Mouse (Mus musculus) stomach, embryonic 14.5 days (tissue): Measurements from ENCODE around the gene Mmp24. TPM values are rescaled to one million over a fixed set of nuclear protein-coding genes. Genes with fewer than 3 reads are reported as not detected.

Source experiments
- ATAC-seq: fragments of 200-750 bp; cut with Nextera tagmentation; 2 replicates; pipeline ENCODE4 v1.8.0; 2017; ENCODE audit warnings: low read depth, moderate TSS enrichment; ENCODE audit not compliant: insufficient number of reproducible peaks, insufficient read depth, low FRiP score
- H3K27ac ChIP-seq: fragments of 300-500 bp; sonication (generic); 2 replicates; pipeline ENCODE4 v1.5.1; 2014; ENCODE audit warnings: mild to moderate bottlenecking, low read length, moderate library complexity, mixed read lengths
- H3K27me3 ChIP-seq: fragments of 300-500 bp; sonication (generic); 2 replicates; pipeline ENCODE4 v1.6.1; 2014; ENCODE audit warnings: low read length, control low read depth, mixed read lengths; ENCODE audit not compliant: control insufficient read depth, insufficient read depth
- H3K36me3 ChIP-seq: fragments of 300-500 bp; sonication (generic); 2 replicates; pipeline ENCODE4 v1.6.1; 2014; ENCODE audit warnings: mild to moderate bottlenecking, control low read depth, low read length, moderate library complexity, mixed read lengths; ENCODE audit not compliant: control insufficient read depth, insufficient read depth
- H3K4me1 ChIP-seq: fragments of 300-500 bp; sonication (generic); 2 replicates; pipeline ENCODE4 v1.6.1; 2014; ENCODE audit warnings: low read length, control low read depth, mixed read lengths; ENCODE audit not compliant: control insufficient read depth, insufficient read depth
- H3K4me2 ChIP-seq: fragments of 300-500 bp; sonication (generic); replicated peaks from 2 replicates; pipeline ENCODE4 v1.6.1; 2014; ENCODE audit warnings: low read depth, low read length, control low read depth
- H3K4me3 ChIP-seq: fragments of 300-500 bp; sonication (generic); 2 replicates; pipeline ENCODE4 v1.5.1; 2014; ENCODE audit warnings: low read depth, low read length, control low read depth
- H3K9ac ChIP-seq: fragments of 300-500 bp; sonication (generic); replicated peaks from 2 replicates; pipeline ENCODE4 v1.6.1; 2014; ENCODE audit warnings: low read depth, mild to moderate bottlenecking, control low read depth, low read length, moderate library complexity, mixed read lengths
- H3K9me3 ChIP-seq: fragments of 300-500 bp; sonication (generic); 2 replicates; pipeline ENCODE4 v1.6.1; 2016; ENCODE audit warnings: low read depth, low read length, control low read depth; ENCODE audit not compliant: control insufficient read depth
- WGBS: fragments of 180-500 bp; shearing (Covaris S2); extraction: QIAGEN DNeasy Blood & Tissue Kit; methylation state at CpG from one replicate; pipeline ENCODE4 v1.1.7; 2014; 5-methylcytosine and 5-hydroxymethylcytosine counted together
- polyA plus RNA-seq: library from polyadenylated mRNA; unstranded; fragments of >200 nt; fragmentation: Nextera tagmentation; extraction: Ambion mirVana; gene quantifications from 2 replicates; pipeline ENCODE4 v1.2.1, GENCODE M21; 2014

The Mmp24 gene
- polyA plus RNA-seq, 1 experiment from 2014 or later = 0.51 TPM

DNA sequence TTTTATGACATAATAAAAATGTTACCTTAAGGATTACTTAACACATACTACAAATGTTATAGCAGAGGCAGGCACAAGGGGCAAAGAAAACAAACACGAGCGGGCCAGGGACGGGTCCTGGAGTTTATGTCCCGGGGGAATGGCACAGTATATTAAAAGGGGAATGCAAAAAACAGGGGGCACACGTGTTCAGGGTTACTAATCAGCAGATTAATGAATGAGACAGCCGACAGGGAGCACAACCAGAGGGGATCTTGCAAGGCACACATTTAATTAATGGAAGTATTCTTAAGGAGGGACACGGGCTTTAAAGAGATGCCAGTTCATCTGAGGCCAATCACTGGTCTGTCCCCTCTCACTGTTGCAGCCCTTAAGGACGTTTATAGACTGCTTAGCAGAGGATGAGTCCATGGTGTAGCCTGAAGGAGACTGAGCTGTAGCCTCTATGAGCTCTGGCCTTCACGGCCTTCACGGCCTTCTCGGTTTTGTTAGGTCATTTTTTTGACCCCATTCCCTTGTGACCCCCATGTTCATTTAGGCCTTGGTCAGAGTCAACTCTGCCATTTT, 88.2 kb downstream of the Mmp24 start:
- Histone ChIP-seq H3K4me1 (peaks cover 5% of the 10 kb centered on the region; the same call in 1 of the 2 replicates), H3K27ac (no peak overlapping the region), H3K4me3 (no peak overlapping the region), H3K36me3 (no peaks in the 10 kb centered on the region; the same call in 1 of the 2 replicates), H3K9me3 (no peaks in the 10 kb centered on the region), H3K9ac (no peak overlapping the region), H3K27me3 (no peaks in the 10 kb centered on the region), H3K4me2 (no peak overlapping the region)
- ATAC-seq = no peak
- 44% methylated on average over 11 of the region's 11 CpGs for WGBS

Other genes with a start within 250 kb of the Mmp24 start
- gene Gss, start 182.5 kb upstream of the Mmp24 start, polyA plus RNA-seq = 24.2 and 26.1 TPM in 2 replicates
- 0.39 and 0.76 TPM in 2 replicates for gene Myh7b, start 164.1 kb upstream of the Mmp24 start, polyA plus RNA-seq
- 137 and 140 TPM in 2 replicates for gene Trpc4ap, start 83.0 kb upstream of the Mmp24 start, polyA plus RNA-seq
- 41.6 and 50.2 TPM in 2 replicates for gene Edem2, start 45.9 kb upstream of the Mmp24 start, polyA plus RNA-seq
- gene Gm17581, start 39.5 kb upstream of the Mmp24 start, polyA plus RNA-seq = not detected in 2 replicates
- gene Procr, start 24.2 kb upstream of the Mmp24 start, polyA plus RNA-seq = 14.7 and 15.3 TPM in 2 replicates
- 12.8 and 15.0 TPM in 2 replicates for gene BC029722, start 44.1 kb downstream of the Mmp24 start, polyA plus RNA-seq
- 173 and 200 TPM in 2 replicates for gene Eif6, start 51.6 kb downstream of the Mmp24 start, polyA plus RNA-seq
- 2.3 and 3.1 TPM in 2 replicates for gene Fam83c, start 59.5 kb downstream of the Mmp24 start, polyA plus RNA-seq
- gene Uqcc1, start 155.0 kb downstream of the Mmp24 start, polyA plus RNA-seq = 56.3 and 64.4 TPM in 2 replicates
- not detected in 2 replicates for gene Gm15557, start 165.4 kb downstream of the Mmp24 start, polyA plus RNA-seq
- 1.2 and 1.3 TPM in 2 replicates for gene Gdf5, start 170.0 kb downstream of the Mmp24 start, polyA plus RNA-seq
- 22.6 and 27.8 TPM in 2 replicates for gene Cep250, start 181.1 kb downstream of the Mmp24 start, polyA plus RNA-seq
- gene 6430550D23Rik, start 232.6 kb downstream of the Mmp24 start, polyA plus RNA-seq = 2.1 and 2.2 TPM in 2 replicates
- 264 and 266 TPM in 2 replicates for gene Ergic3, start 232.7 kb downstream of the Mmp24 start, polyA plus RNA-seq